Mouse (Mus musculus) spleen, adult 2 months (tissue): Measurements from ENCODE around the gene Tor4a. TPM values are rescaled to one million over a fixed set of nuclear protein-coding genes. Genes with fewer than 3 reads are reported as not detected.

Experiments
- DNase-seq, 2 experiments: peaks; one replicate each; pipeline versions ENCODE4 v3.0.0 to v3.0.0-alpha.2; 2012 to 2021; ENCODE audit warnings: low spot score in 2 of 2, low read depth in 1 of 2
- H3K27ac ChIP-seq: fragments of 200-500 bp; 2 replicates; pipeline ENCODE4 v1.5.1; 2012; ENCODE audit warnings: low read length, inconsistent platforms; ENCODE audit not compliant: insufficient read depth
- H3K27me3 ChIP-seq: fragments of 200-500 bp; 2 replicates; pipeline ENCODE4 v1.6.1; 2012; ENCODE audit warnings: mild to moderate bottlenecking, moderate library complexity, low read length, inconsistent platforms; ENCODE audit not compliant: control insufficient read depth, insufficient read depth
- H3K36me3 ChIP-seq: fragments of 200-500 bp; 2 replicates; pipeline ENCODE4 v1.6.1; 2012; ENCODE audit warnings: mild to moderate bottlenecking, low read length, inconsistent platforms; ENCODE audit not compliant: control insufficient read depth, insufficient read depth
- H3K4me1 ChIP-seq: fragments of 200-500 bp; 2 replicates; pipeline ENCODE4 v1.6.1; 2011; ENCODE audit warnings: inconsistent platforms; ENCODE audit not compliant: control insufficient read depth, insufficient read depth, insufficient read length
- H3K4me3 ChIP-seq: fragments of 200-500 bp; 2 replicates; pipeline ENCODE4 v1.5.1; 2011; ENCODE audit warnings: mild to moderate bottlenecking, inconsistent platforms; ENCODE audit not compliant: insufficient read depth, insufficient read length; ENCODE audit errors: extremely low read depth
- CTCF ChIP-seq: fragments of 200-500 bp; IDR thresholded peaks from 2 replicates; pipeline ENCODE4 v1.5.1; 2011; ENCODE audit warnings: mild to moderate bottlenecking, inconsistent platforms; ENCODE audit not compliant: insufficient read depth, insufficient read length, insufficient replicate concordance; ENCODE audit errors: extremely low read depth
- POLR2A ChIP-seq: fragments of 200-500 bp; IDR thresholded peaks from 2 replicates; pipeline ENCODE4 v1.6.1; 2011; ENCODE audit warnings: low read depth, low read length, inconsistent platforms
- WGBS: fragments of 180-500 bp; shearing (Covaris S2); methylation state at CpG from one replicate; pipeline ENCODE4 v1.1.7; 2018; 5-methylcytosine and 5-hydroxymethylcytosine counted together
- polyA plus RNA-seq: library from polyadenylated mRNA; depleted of rRNA; stranded (reverse); fragments of >200 nt; gene quantifications from 2 replicates; pipeline ENCODE4 v1.2.3, GENCODE M21; 2012

The Tor4a gene
- polyA plus RNA-seq, 1 experiment: 77.5 TPM

DNA sequence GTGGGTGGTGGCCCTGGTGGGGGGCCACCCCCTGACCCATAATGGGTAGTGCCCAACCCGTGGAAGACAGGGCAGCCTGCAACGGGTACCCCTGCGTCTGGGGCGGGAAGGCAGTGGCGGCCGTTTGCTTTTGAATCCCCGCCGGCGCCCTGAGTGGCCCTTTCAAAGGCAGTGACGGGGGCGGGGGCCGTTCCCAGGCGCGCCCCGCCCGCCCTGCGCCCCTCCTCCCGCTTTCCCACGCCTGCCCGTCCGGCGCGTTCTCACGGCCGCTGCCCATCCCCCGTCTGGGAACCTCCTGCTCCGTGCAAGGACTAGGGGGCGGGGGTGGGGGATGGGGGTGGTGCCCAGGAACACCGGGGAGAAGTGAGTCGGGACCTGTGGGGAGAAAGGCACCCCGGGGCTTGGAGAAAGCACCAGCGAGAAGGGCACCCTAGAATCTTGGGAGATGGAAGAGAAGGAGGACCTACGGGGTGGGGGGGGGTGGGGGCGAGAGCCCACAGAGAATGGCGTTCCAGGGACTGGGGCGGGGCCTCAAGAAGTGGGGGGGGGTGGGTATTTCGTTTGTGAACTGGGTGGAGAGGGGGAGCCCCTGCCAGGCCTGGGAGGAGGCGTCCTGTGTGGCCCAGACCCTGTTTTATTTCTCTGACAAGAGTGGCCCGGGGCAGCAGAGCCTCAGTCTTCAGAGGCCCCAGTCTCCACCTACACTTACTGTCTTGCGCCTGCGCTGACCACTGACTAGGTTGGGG, 28.6 kb downstream of the Tor4a start:
- Histone ChIP-seq H3K4me3 (peak overlapping the region; percentile 33; the same call in 1 of the 2 replicates), H3K27ac (no peak overlapping the region), H3K27me3 (no peaks in the 10 kb centered on the region)

DNA sequence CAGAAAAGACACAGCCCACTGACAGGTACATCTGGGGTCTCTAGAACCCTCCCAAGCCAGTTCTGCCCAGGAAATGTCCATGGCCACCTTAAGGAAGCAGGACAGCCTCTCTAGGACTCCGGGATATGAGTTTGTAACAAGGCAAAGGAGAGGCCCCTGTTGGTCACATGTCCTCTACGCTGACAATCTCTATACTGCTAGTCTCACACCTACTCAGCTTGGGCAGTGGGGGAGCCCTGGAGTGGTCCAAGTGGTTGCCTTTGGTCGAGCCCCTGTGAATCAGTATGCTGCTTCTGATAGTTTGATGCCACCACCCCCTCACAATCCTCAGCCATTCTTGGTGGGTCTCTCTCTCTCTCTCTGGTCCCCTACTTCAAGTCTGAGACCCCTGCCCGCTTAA, 29.2 kb downstream of the Tor4a start:
- peak overlapping the region; percentile 33; the same call in 1 of the 2 replicates for H3K4me3 ChIP-seq
- peaks cover 24% of the 10 kb centered on the region; the same call in 1 of the 2 replicates for H3K4me1 ChIP-seq
- H3K27me3 ChIP-seq: no peaks in the 10 kb centered on the region
- no peak for DNase-seq
- no peak overlapping the region for H3K27ac ChIP-seq
- 39% methylated on average over 4 of the region's 4 CpGs for WGBS
- TF ChIP-seq CTCF: no peak
- no peak for TF ChIP-seq POLR2A
- H3K36me3 ChIP-seq: no peaks in the 10 kb centered on the region

More for the DNA sequence above, 28.6 kb downstream of the Tor4a start:
- DNase-seq: no peak
- no peaks in the 10 kb centered on the region for H3K36me3 ChIP-seq
- WGBS: 5% methylated on average over 40 of the region's 41 CpGs
- H3K4me1 ChIP-seq: peaks cover 23% of the 10 kb centered on the region; the same call in 1 of the 2 replicates
- TF ChIP-seq POLR2A (no peak), CTCF (no peak)

DNA sequence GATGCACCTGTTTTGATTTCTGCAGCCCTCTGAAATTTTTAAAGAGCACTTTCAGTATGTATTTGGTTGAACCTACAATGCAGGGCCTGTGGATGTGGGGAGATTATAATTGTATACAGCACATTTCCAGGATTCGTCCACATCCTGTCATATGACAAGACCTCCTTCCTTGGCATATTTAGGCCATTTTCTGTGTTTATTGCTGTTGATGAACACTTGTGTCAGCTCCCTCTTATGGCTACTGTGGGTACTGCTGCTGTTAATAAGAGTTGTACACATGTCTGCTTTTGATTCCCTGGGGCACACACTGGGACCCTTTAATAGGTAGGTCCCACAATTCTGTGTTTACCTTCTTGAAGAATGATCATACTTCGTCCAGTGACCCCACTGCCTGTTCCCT, 39.0 kb downstream of the Tor4a start:
- peak; percentile 37 to 38 for DNase-seq
- whole genome bisulfite sequencing: 58% methylated on average over 2 of the region's 2 CpGs
- Histone ChIP-seq H3K36me3 (no peaks in the 10 kb centered on the region), H3K27ac (no peak overlapping the region), H3K4me1 (no peaks in the 10 kb centered on the region), H3K4me3 (no peak overlapping the region), H3K27me3 (no peaks in the 10 kb centered on the region)
- no peak for TF ChIP-seq POLR2A
- TF ChIP-seq CTCF: no peak

DNA sequence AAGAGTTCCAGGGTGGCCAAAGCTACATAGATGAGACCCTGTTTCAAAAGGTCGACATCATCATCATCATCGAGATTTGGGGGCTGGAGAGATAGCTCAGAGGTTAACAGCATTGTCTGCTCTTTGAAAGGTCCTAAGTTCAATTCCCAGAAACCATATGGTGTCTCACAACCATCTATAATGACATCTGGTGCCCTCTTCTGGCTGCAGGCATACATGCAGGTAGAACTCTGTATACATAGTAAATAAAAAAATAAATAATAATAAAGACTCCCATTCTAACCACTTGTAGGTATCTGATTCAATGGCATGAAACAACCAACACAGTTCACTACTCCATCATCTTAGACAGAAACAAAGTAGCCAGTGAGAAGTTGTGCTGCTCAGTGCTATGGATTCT, 39.7 kb downstream of the Tor4a start:
- Histone ChIP-seq H3K4me1 (no peaks in the 10 kb centered on the region), H3K27me3 (no peaks in the 10 kb centered on the region), H3K36me3 (no peaks in the 10 kb centered on the region), H3K4me3 (no peak overlapping the region), H3K27ac (no peak overlapping the region)
- no peak for DNase-seq
- 45% methylated on average over 2 of the region's 2 CpGs for WGBS
- TF ChIP-seq CTCF: no peak

DNA sequence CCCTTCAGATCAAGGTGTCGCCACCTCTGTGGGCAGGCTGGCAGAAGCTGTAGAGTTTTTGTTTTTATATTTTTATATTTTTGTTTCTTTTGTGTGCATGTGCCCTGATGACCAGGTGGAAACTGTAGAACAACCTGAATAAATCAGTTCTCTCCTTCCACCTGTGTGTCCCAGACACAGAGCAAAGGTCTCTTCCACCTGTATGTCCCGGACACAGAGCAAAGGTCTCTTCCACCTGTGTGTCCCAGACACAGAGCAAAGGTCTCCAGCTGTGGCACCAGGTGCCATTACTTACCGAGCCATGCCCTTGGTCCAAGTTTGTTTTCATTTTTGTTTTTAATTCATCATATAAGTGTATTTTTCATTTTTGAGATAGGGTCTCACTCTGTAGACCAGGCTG, 40.5 kb downstream of the Tor4a start:
- H3K36me3 ChIP-seq: no peaks in the 10 kb centered on the region
- no peak for TF ChIP-seq CTCF
- no peak for TF ChIP-seq POLR2A
- H3K27me3 ChIP-seq: no peaks in the 10 kb centered on the region
- H3K4me3 ChIP-seq: no peak overlapping the region
- no peak overlapping the region for H3K27ac ChIP-seq
- WGBS: 90% methylated on average over 3 of the region's 3 CpGs
- no peak for DNase-seq
- H3K4me1 ChIP-seq: no peaks in the 10 kb centered on the region

DNA sequence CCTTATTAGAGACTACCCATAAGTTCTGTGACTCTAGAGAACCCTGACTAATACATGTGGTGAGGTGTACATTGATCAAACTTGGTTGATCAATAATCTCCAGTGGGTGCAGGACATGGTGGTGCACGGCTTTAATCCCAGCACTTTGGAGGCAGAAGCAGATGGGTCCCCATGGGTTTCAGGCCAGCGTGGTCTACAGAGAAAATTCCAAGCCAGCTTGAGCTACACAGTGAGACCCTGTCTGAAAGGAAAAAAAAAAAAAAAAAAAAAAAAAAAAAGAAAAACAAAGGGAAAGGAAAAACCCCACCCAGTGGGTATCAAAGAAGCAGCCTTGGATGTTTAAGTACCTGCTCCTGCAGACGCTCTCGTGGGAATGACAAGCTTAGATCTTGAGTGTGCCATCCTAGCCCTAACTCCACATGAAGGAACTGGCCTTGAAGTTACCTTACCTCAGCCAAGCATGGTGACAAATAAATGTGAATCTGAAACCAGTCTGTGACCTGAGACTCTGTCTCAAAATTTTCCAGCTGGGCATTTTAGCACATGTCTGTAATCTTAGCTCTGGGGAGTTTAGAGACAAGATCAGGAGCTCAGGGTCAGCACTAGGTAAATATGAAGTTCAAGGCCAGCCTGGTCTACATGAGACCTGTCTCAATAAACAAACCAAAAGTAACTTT, 45.3 kb downstream of the Tor4a start:
- H3K36me3 ChIP-seq: no peaks in the 10 kb centered on the region
- no peaks in the 10 kb centered on the region for H3K27me3 ChIP-seq
- H3K4me3 ChIP-seq: no peak overlapping the region
- 83% methylated on average over 4 of the region's 4 CpGs for WGBS
- H3K27ac ChIP-seq: no peak overlapping the region
- DNase-seq: no peak
- TF ChIP-seq CTCF (no peak), POLR2A (no peak)
- H3K4me1 ChIP-seq: no peaks in the 10 kb centered on the region

DNA sequence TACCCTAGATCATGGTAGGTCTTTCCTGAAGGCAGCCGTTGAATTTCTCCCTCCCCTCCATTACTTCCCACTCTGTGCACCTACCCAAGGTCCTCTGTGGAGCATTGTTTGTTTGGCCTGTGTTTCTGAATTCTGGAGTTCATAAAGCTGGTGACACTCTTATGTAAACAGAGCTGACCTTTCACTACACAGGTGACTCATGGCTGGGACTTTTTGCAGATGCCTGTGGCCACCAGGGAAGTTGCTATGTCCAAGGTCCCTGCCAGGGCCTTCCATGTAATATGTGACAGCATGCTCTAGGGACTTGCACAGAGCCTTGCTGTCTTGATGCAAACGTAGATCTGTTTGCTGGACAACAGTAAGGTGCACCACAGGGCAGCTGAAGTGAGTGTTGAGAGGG, 47.0 kb downstream of the Tor4a start:
- no peak overlapping the region for H3K27ac ChIP-seq
- H3K27me3 ChIP-seq: no peaks in the 10 kb centered on the region
- 75% methylated on average over 2 of the region's 2 CpGs for WGBS
- no peaks in the 10 kb centered on the region for H3K4me1 ChIP-seq
- TF ChIP-seq POLR2A (no peak), CTCF (no peak)
- no peak for DNase-seq
- no peaks in the 10 kb centered on the region for H3K36me3 ChIP-seq
- H3K4me3 ChIP-seq: no peak overlapping the region
